Mouse (Mus musculus): ENCODE measurements around the gene Macf1. TPM values are rescaled to one million over a fixed set of nuclear protein-coding genes. Genes with fewer than 3 reads are reported as not detected.

Macf1 gene
- polyA plus RNA-seq, 1 experiment from 2014 or later = 84.1 TPM

DNA sequence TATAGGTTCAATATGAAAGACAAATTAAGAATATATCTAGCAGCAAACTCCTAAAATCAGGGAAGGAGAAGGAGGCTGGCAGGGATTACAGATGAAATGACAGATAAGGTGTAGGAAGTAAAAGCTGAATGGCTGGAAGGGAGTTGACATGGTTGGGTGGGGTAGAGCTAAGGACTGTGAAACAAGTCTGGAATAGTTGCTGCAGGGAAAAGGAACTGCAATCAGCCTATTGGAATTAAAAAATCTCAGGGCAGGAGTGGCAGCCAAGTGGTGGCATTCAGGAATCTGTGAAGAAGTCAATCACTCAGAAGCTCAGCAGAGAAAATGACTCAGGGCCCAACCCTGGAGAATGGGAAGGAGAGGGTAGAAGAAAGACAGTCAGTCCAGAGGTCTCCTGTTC, 62.4 kb downstream of the Macf1 start:
- ATAC-seq = no peak
- ChIA-PET POLR2A (interaction anchor here (1.7 kb wide), 1 partner anchor 8 kb away, joined by 5 read pairs; no protein-coding TSS in a partner anchor), CTCF (interaction anchor here (1.1 to 1.7 kb wide), 4 partner anchors 9 to 38 kb away, joined by 3 to 4 read pairs (median 4); no protein-coding TSS in a partner anchor)
- no peak for TF ChIP-seq CTCF (IDR thresholded peaks at IDR 0.05)
- DNase-seq (ENCODE audit: low read depth, low spot score) = no peak
- in situ Hi-C loops (cut with MboI; ENCODE audit: low pct_unique_long_range_greater_than_20kb) = no loop called here
- H3K27me3 ChIP-seq = no peaks in the 10 kb centered on the region

- ChIA-PET CTCF (interaction anchor here (1.4 kb wide), 1 partner anchor 12 kb away, joined by 4 read pairs; no protein-coding TSS in a partner anchor), POLR2A (interaction anchor here (0.7 to 2.1 kb wide), 2 partner anchors 11 to 33 kb away, joined by 3 to 4 read pairs; no protein-coding TSS in a partner anchor)
- no peaks in the 10 kb centered on the region for H3K27me3 ChIP-seq
- in situ Hi-C loops (cut with MboI; ENCODE audit: low pct_unique_long_range_greater_than_20kb) = no loop called here
- no peak for ATAC-seq
- no peak for TF ChIP-seq CTCF (IDR thresholded peaks at IDR 0.05)
- no peak for DNase-seq (ENCODE audit: low read depth, low spot score)
These were observed 66.3 kb downstream of the Macf1 start for GRCm38 (mm10) chr4:123617727-123618389.

DNA sequence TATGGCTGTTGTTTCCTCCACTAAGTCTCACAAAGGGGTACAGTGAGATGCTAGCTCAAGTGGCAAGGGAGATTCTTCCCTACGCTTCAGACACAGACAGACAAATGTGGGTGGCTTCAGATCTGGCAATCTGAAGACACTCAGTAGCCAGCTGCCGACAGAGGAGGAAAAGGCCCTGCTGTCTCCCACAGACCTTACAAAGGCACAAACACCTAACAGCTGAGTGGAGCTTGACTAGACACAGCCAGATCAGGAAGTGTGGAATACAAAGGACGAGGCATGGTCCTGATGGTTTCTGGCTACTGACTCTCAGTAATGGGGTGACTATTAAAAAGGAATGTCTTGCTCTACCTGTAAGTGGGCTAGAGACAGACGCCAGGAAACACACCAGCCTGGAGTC, 67.2 kb downstream of the Macf1 start:
- ChIA-PET POLR2A (interaction anchor here (2.1 kb wide), 1 partner anchor 10 kb away, joined by 4 read pairs; no protein-coding TSS in a partner anchor), CTCF (interaction anchor here (1.4 kb wide), 1 partner anchor 11 kb away, joined by 4 read pairs; no protein-coding TSS in a partner anchor)
- H3K27me3 ChIP-seq = no peaks in the 10 kb centered on the region
- ATAC-seq = no peak
- TF ChIP-seq CTCF (IDR thresholded peaks at IDR 0.05) = no peak
- no peak for DNase-seq (ENCODE audit: low read depth, low spot score)
- in situ Hi-C loops (cut with MboI; ENCODE audit: low pct_unique_long_range_greater_than_20kb) = no loop called here

DNA sequence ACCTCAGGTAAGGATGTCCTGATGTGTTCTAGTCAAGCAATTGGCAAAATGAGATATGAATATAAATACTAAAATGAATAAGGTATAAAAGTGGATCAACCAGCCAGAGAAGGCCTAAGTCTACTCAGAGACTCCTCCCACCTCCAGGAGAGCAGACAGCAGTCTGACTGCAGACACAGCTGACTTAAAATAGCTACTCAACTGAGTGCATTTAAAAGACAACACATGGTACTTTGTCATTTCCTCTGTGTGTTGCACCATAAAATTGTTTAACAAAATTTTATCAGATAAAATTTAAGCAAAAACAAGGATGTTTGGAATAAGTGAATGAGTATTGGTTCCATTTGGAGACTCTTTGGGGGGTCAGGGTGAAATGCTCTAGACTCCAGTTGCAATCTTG, 67.7 kb downstream of the Macf1 start:
- ATAC-seq (no peak), DNase-seq (ENCODE audit: low read depth, low spot score) (no peak)
- POLR2A ChIA-PET = interaction anchor here (2.1 kb wide), 1 partner anchor 10 kb away, joined by 4 read pairs; no protein-coding TSS in a partner anchor
- no peaks in the 10 kb centered on the region for H3K27me3 ChIP-seq
- CTCF ChIA-PET = interaction anchor here (1.4 kb wide), 1 partner anchor 10 kb away, joined by 4 read pairs; no protein-coding TSS in a partner anchor
- in situ Hi-C loops (cut with MboI; ENCODE audit: low pct_unique_long_range_greater_than_20kb) = no loop called here
- no peak for TF ChIP-seq CTCF (IDR thresholded peaks at IDR 0.05)

DNA sequence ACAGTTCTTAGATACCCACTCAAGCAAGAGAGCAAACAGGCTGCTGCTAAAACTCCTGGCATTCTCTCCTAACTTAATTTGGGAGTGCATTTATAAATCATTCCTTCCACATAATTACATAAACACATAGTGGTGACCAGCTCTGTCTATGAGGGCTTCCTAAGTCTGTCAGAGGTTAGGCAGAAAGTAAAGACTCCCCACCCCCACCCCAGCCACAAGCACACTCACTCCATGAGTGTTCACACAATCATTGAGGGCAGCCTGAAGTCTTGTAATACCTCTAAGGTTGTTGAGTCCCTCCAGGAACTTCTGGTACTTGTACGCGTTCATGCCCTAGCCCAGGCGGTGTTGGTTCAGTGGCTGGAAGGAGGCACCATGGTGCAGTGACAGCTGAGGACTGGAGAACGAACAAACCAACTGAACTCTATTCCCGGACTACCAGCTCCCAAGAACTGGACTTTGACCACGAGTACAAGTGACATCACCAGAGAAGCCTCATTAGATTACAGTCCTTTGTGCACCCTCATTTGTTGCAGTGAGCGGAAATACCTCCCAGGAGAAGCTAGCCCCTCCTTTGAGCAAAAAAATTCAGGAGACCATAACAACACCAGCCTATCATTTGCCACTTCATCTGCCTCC, 70.7 kb downstream of the Macf1 start:
- CTCF ChIA-PET = interaction anchor here (0.9 kb wide), 1 partner anchor 8 kb away, joined by 4 read pairs; no protein-coding TSS in a partner anchor
- no peak for TF ChIP-seq CTCF (IDR thresholded peaks at IDR 0.05)
- no peaks in the 10 kb centered on the region for H3K27me3 ChIP-seq
- DNase-seq (ENCODE audit: low read depth, low spot score) (no peak), ATAC-seq (no peak)
- POLR2A ChIA-PET = interaction anchor here (1.5 kb wide), 1 partner anchor 9 kb away, joined by 5 read pairs; no protein-coding TSS in a partner anchor
- in situ Hi-C loops (cut with MboI; ENCODE audit: low pct_unique_long_range_greater_than_20kb) = no loop called here

- CTCF ChIA-PET = interaction anchor here (1.1 to 1.9 kb wide), 3 partner anchors 21 to 89 kb away, joined by 3 to 7 read pairs (median 3); no protein-coding TSS in a partner anchor
- ATAC-seq (no peak), DNase-seq (ENCODE audit: low read depth, low spot score) (no peak)
- POLR2A ChIA-PET = interaction anchor here (0.7 kb wide), 1 partner anchor 87 kb away, joined by 3 read pairs; no protein-coding TSS in a partner anchor
- in situ Hi-C loops (cut with MboI; ENCODE audit: low pct_unique_long_range_greater_than_20kb) = no loop called here
- no peaks in the 10 kb centered on the region for H3K27me3 ChIP-seq
- TF ChIP-seq CTCF (IDR thresholded peaks at IDR 0.05) = no peak
These were observed 72.2 kb downstream of the Macf1 start for GRCm38 (mm10) chr4:123611940-123612339.

DNA sequence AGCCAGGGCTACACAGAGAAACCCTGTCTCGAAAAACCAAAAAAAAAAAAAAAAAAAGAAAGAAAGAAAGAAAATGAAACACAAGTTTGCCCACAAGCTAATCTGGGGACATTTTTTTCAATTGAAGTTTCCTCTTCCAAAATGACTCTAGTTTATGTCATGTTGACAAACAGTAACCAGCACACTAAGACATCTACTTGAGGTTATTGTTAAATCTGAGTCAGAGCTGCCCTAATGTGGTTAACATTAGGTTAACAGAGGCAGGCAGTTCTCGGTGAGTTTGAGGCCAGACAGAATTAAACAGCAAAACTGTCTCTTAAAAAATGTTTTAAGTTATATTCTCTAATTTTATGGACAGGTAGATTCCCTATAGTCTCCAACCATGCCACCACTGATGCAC, 72.9 kb downstream of the Macf1 start:
- ChIA-PET CTCF (interaction anchor here (1.0 to 1.9 kb wide), 5 partner anchors 10 to 89 kb away, joined by 3 to 7 read pairs (median 3); no protein-coding TSS in a partner anchor), POLR2A (interaction anchor here (0.7 kb wide), 1 partner anchor 86 kb away, joined by 3 read pairs; no protein-coding TSS in a partner anchor)
- no peak for ATAC-seq
- no peaks in the 10 kb centered on the region for H3K27me3 ChIP-seq
- DNase-seq (ENCODE audit: low read depth, low spot score) = no peak
- TF ChIP-seq CTCF (IDR thresholded peaks at IDR 0.05) = no peak
- in situ Hi-C loops (cut with MboI; ENCODE audit: low pct_unique_long_range_greater_than_20kb) = no loop called here

GRCm38 (mm10) chr4:123607174-123607573, 77.0 kb downstream of the Macf1 start:
- peak; percentile 56 for TF ChIP-seq CTCF (IDR thresholded peaks at IDR 0.05)
- ChIA-PET CTCF (interaction anchor here (1.2 kb wide), 1 partner anchor 12 kb away, joined by 3 read pairs; no protein-coding TSS in a partner anchor), POLR2A (interaction anchor here (0.9 kb wide), 1 partner anchor 10 kb away, joined by 4 read pairs; no protein-coding TSS in a partner anchor)
- ATAC-seq (no peak), DNase-seq (ENCODE audit: low read depth, low spot score) (no peak)
- H3K27me3 ChIP-seq = no peaks in the 10 kb centered on the region
- in situ Hi-C loops (cut with MboI; ENCODE audit: low pct_unique_long_range_greater_than_20kb) = no loop called here

DNA sequence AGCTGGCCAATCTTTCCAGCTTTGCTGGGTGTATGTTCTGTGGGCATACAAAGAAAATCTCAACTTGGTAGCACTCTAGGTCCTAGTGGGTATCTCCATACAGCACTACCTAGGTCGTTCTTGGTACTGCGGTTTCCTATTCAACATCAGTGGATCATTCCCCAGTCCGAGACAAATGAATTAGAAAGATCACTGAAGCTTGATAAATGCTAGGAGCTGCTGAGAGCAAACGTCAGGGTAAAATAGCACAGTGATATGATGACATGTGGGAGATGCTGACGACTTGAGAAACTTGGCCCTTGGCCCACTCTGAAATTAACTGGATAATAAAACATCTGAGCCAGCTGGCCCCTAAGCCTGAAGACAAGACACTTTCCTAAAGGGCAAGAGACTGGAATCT, 78.2 kb downstream of the Macf1 start:
- H3K27me3 ChIP-seq = no peaks in the 10 kb centered on the region
- TF ChIP-seq CTCF (IDR thresholded peaks at IDR 0.05) = peak; percentile 8
- CTCF ChIA-PET = interaction anchor here (0.8 to 1.2 kb wide), 2 partner anchors 11 to 18 kb away, joined by 3 to 4 read pairs; no protein-coding TSS in a partner anchor
- in situ Hi-C loops (cut with MboI; ENCODE audit: low pct_unique_long_range_greater_than_20kb) = no loop called here
- POLR2A ChIA-PET = interaction anchor here (0.9 to 1.0 kb wide), 2 partner anchors 11 to 12 kb away, joined by 3 to 4 read pairs; no protein-coding TSS in a partner anchor
- ATAC-seq (no peak), DNase-seq (ENCODE audit: low read depth, low spot score) (no peak)

DNA sequence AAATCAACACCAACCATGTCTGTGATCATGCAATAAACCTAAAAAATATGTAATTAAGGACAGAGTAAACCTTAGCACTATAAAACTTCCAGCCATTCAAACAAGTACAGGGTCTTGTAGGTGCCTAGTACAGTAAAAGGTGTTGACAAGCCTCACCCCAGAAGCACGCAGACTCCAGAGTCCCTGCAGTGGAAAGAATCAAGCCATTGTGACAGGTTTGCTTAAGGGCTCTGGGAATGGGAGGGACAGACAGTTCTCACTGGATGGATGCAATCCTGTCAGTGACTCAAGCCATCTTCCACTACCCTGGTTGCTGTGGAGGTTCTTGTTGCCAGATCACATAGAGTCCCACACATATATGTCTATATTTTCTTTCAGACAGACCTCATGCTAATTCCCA, 78.9 kb downstream of the Macf1 start:
- H3K27me3 ChIP-seq = no peaks in the 10 kb centered on the region
- ATAC-seq = no peak
- no peak for TF ChIP-seq CTCF (IDR thresholded peaks at IDR 0.05)
- in situ Hi-C loops (cut with MboI; ENCODE audit: low pct_unique_long_range_greater_than_20kb) = no loop called here
- ChIA-PET POLR2A (no interaction called here), CTCF (interaction anchor here (1.2 kb wide), 1 partner anchor 18 kb away, joined by 3 read pairs; no protein-coding TSS in a partner anchor)
- DNase-seq (ENCODE audit: low read depth, low spot score) = no peak
